Mouse (Mus musculus) forebrain, embryonic 11.5 days (tissue): ENCODE results near the gene Fbxo36. TPM values are rescaled to one million over a fixed set of nuclear protein-coding genes. Genes with fewer than 3 reads are reported as not detected.

Source experiments
- ATAC-seq: fragments of 200-750 bp; cut with Nextera tagmentation; replicated peaks from 2 replicates; pipeline ENCODE4 v1.8.0; 2017; ENCODE audit warnings: moderate TSS enrichment; ENCODE audit not compliant: low FRiP score
- DNase-seq: peaks from one replicate; pipeline ENCODE4 v3.0.0-alpha.2; 2017; ENCODE audit warnings: low spot score
- H3K27ac ChIP-seq: fragments of 300-500 bp; sonication (generic); 2 replicates; pipeline ENCODE4 v1.5.1; 2014; ENCODE audit warnings: low read depth, low read length
- H3K27me3 ChIP-seq: fragments of 300-500 bp; sonication (generic); 2 replicates; pipeline ENCODE4 v1.6.1; 2014; ENCODE audit warnings: mild to moderate bottlenecking, low read length, mixed read lengths; ENCODE audit not compliant: control insufficient read depth, insufficient read depth
- H3K36me3 ChIP-seq: fragments of 300-500 bp; sonication (generic); 2 replicates; pipeline ENCODE4 v1.6.1; 2014; ENCODE audit warnings: mild to moderate bottlenecking, low read length, moderate library complexity, mixed read lengths; ENCODE audit not compliant: control insufficient read depth, insufficient read depth
- H3K4me1 ChIP-seq: fragments of 300-500 bp; sonication (generic); replicated peaks from 2 replicates; pipeline ENCODE4 v1.6.1; 2014; ENCODE audit warnings: low read length, mixed read lengths; ENCODE audit not compliant: control insufficient read depth, insufficient read depth
- H3K4me2 ChIP-seq: fragments of 300-500 bp; sonication (generic); 2 replicates; pipeline ENCODE4 v1.6.1; 2014; ENCODE audit warnings: low read depth, mild to moderate bottlenecking, low read length, moderate library complexity, mixed read lengths; ENCODE audit not compliant: severe bottlenecking
- H3K4me3 ChIP-seq: fragments of 300-500 bp; sonication (generic); 2 replicates; pipeline ENCODE4 v1.5.1; 2014; ENCODE audit warnings: low read depth, low read length
- H3K9ac ChIP-seq: fragments of 300-500 bp; sonication (generic); 2 replicates; pipeline ENCODE4 v1.6.1; 2014; ENCODE audit warnings: low read length
- H3K9me3 ChIP-seq: fragments of 300-500 bp; sonication (generic); 2 replicates; pipeline ENCODE4 v1.6.1; 2016; ENCODE audit warnings: low read length, mixed read lengths; ENCODE audit not compliant: control insufficient read depth
- WGBS: fragments of 180-500 bp; shearing (Covaris S2); extraction: QIAGEN DNeasy Blood & Tissue Kit; methylation state at CpG from one replicate; pipeline ENCODE4 v1.1.7; 2014; 5-methylcytosine and 5-hydroxymethylcytosine counted together
- polyA plus RNA-seq: library from polyadenylated mRNA; unstranded; fragments of >200 nt; fragmentation: Nextera tagmentation; extraction: Ambion mirVana; gene quantifications from 2 replicates; pipeline ENCODE4 v1.2.1, GENCODE M21; 2014

Gene Fbxo36
- polyA plus RNA-seq, 1 experiment from 2014 or later, result 10.3 TPM

- DNase-seq (no peak), ATAC-seq (no peak)
- no peak overlapping the region for H3K27ac ChIP-seq
- H3K4me2 ChIP-seq, result no peak overlapping the region
- H3K27me3 ChIP-seq, result no peaks in the 10 kb centered on the region
- H3K36me3 ChIP-seq, result no peaks in the 10 kb centered on the region
- 87% methylated on average over 6 of the region's 6 CpGs for WGBS
- peaks cover 10% of the 10 kb centered on the region; the same call in 1 of the 2 replicates for H3K4me1 ChIP-seq
- no peaks in the 10 kb centered on the region for H3K9me3 ChIP-seq
- H3K4me3 ChIP-seq, result no peak overlapping the region
- no peak overlapping the region for H3K9ac ChIP-seq
These were observed 46.3 kb downstream of the Fbxo36 start for GRCm38 (mm10) chr1:84885921-84886320.

DNA sequence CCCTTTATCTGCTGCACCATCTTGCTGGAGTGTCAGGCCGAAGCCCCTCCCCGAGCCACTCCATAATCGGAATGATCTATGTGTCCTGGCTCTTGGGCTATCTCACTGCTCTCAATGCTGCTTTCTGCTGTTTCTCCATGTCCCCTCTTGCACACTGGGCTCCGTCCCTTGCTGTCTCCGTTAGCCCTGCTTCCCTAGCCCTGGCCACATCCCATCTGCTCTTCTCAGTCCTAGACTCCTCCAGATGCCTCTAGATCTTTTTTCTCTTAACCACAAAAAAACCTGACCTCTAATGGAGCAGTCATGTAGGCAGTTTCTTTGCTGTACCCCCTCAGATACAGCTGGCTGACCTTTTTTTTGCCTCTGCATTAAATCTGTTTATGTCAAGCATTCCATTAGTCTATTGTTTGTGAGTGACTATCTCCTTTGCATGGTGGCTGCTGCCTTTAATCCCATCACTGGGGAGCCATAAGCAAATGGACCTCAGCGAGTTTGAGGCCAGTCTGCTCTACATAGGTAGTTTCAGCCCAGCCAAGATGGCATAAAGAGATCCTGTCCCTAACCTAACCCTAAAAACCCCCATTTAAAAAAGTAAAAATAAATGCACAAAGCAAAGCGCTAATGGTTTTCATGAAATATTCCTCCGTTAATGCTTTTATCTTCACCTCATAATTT, 49.8 kb downstream of the Fbxo36 start:
- H3K4me2 ChIP-seq, result peak overlapping the region; percentile 31; the same call in 1 of the 2 replicates
- H3K36me3 ChIP-seq, result no peaks in the 10 kb centered on the region
- ATAC-seq (peak; percentile 49), DNase-seq (no peak)
- H3K27me3 ChIP-seq, result no peaks in the 10 kb centered on the region
- no peak overlapping the region; the same call in 1 of the 2 replicates for H3K9ac ChIP-seq
- H3K4me3 ChIP-seq, result no peak overlapping the region
- no peaks in the 10 kb centered on the region for H3K9me3 ChIP-seq
- peak overlapping the region; percentile 57 for H3K27ac ChIP-seq
- 30% methylated on average over 8 of the region's 8 CpGs for WGBS
- H3K4me1 ChIP-seq, result peaks cover 10% of the 10 kb centered on the region; the same call in 1 of the 2 replicates

- peak overlapping the region; percentile 70 for H3K27ac ChIP-seq
- no peaks in the 10 kb centered on the region for H3K9me3 ChIP-seq
- peak overlapping the region; percentile 31; the same call in 1 of the 2 replicates for H3K4me2 ChIP-seq
- H3K9ac ChIP-seq, result no peak overlapping the region
- peaks cover 10% of the 10 kb centered on the region; the same call in 1 of the 2 replicates for H3K4me1 ChIP-seq
- ATAC-seq (peak; percentile 90), DNase-seq (peak; percentile 68)
- WGBS, result 6% methylated on average over 7 of the region's 7 CpGs
- H3K4me3 ChIP-seq, result no peak overlapping the region
- no peaks in the 10 kb centered on the region for H3K27me3 ChIP-seq
- no peaks in the 10 kb centered on the region for H3K36me3 ChIP-seq
These were observed 50.4 kb downstream of the Fbxo36 start for GRCm38 (mm10) chr1:84890005-84890393.

GRCm38 (mm10) chr1:84890503-84890902, 50.9 kb downstream of the Fbxo36 start:
- H3K36me3 ChIP-seq, result no peaks in the 10 kb centered on the region
- no peak overlapping the region for H3K4me3 ChIP-seq
- ATAC-seq (peak; percentile 42), DNase-seq (no peak)
- WGBS, result 55% methylated on average over 7 of the region's 7 CpGs
- H3K9me3 ChIP-seq, result no peaks in the 10 kb centered on the region
- no peak overlapping the region for H3K4me2 ChIP-seq
- no peaks in the 10 kb centered on the region for H3K27me3 ChIP-seq
- H3K9ac ChIP-seq, result no peak overlapping the region
- H3K4me1 ChIP-seq, result peaks cover 10% of the 10 kb centered on the region; the same call in 1 of the 2 replicates
- peak overlapping the region; percentile 70 for H3K27ac ChIP-seq

- DNase-seq (no peak), ATAC-seq (no peak)
- H3K4me3 ChIP-seq, result no peak overlapping the region
- no peak overlapping the region for H3K27ac ChIP-seq
- H3K36me3 ChIP-seq, result no peaks in the 10 kb centered on the region
- H3K9me3 ChIP-seq, result no peaks in the 10 kb centered on the region
- 94% methylated on average over 9 of the region's 9 CpGs for WGBS
- H3K4me1 ChIP-seq, result peaks cover 10% of the 10 kb centered on the region; the same call in 1 of the 2 replicates
- H3K4me2 ChIP-seq, result no peak overlapping the region
- H3K9ac ChIP-seq, result no peak overlapping the region
- no peaks in the 10 kb centered on the region for H3K27me3 ChIP-seq
These were observed 52.1 kb downstream of the Fbxo36 start for GRCm38 (mm10) chr1:84891746-84892145.

- H3K9ac ChIP-seq, result no peak overlapping the region
- no peak for DNase-seq
- H3K9me3 ChIP-seq, result no peaks in the 10 kb centered on the region
- H3K36me3 ChIP-seq, result no peaks in the 10 kb centered on the region
- no peaks in the 10 kb centered on the region for H3K27me3 ChIP-seq
- no peak overlapping the region for H3K27ac ChIP-seq
- 85% methylated on average over 6 of the region's 6 CpGs for WGBS
- H3K4me2 ChIP-seq, result no peak overlapping the region
- no peak overlapping the region for H3K4me3 ChIP-seq
- H3K4me1 ChIP-seq, result no peaks in the 10 kb centered on the region
- no peak for ATAC-seq
These were observed 57.7 kb downstream of the Fbxo36 start for GRCm38 (mm10) chr1:84897364-84897763.

GRCm38 (mm10) chr1:84899156-84899555, 59.5 kb downstream of the Fbxo36 start:
- Histone ChIP-seq H3K27me3 (no peaks in the 10 kb centered on the region), H3K4me1 (no peaks in the 10 kb centered on the region), H3K27ac (no peak overlapping the region), H3K9ac (no peak overlapping the region), H3K36me3 (no peaks in the 10 kb centered on the region), H3K4me3 (no peak overlapping the region), H3K4me2 (no peak overlapping the region), H3K9me3 (no peaks in the 10 kb centered on the region)
- 92% methylated on average over 6 of the region's 6 CpGs for WGBS
- DNase-seq, result no peak
- no peak for ATAC-seq

DNA sequence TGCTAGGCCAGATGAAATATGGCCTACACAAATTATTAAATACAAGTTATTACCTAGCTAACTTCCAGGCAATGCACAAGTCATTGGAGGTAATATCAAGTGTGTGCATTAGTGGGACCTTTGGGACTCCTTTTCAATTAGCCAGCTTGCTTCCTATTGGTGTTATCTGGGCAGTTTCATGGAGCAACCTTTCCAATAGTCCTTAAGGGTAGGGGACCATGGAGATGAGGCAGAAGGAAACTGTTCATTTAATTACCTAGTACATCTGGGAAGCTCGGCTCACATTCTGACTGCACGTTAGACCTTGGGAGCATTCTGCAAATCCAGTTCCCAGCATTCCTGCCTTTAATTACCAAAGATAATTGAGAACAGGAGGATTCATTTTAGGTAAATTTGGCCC, 64.8 kb downstream of the Fbxo36 start:
- H3K4me1 ChIP-seq, result no peaks in the 10 kb centered on the region
- no peak overlapping the region for H3K27ac ChIP-seq
- WGBS, result 77% methylated on average over 2 of the region's 2 CpGs
- no peaks in the 10 kb centered on the region for H3K9me3 ChIP-seq
- H3K27me3 ChIP-seq, result no peaks in the 10 kb centered on the region
- H3K36me3 ChIP-seq, result no peaks in the 10 kb centered on the region
- H3K9ac ChIP-seq, result no peak overlapping the region
- ATAC-seq (no peak), DNase-seq (no peak)
- H3K4me3 ChIP-seq, result no peak overlapping the region
- H3K4me2 ChIP-seq, result no peak overlapping the region
